Mouse (Mus musculus) adrenal gland, postnatal 10 days (tissue): ENCODE results near the gene Poln. TPM values are rescaled to one million over a fixed set of nuclear protein-coding genes. Genes with fewer than 3 reads are reported as not detected.
A peak's percentile ranks its signal among the peaks of the same experiment; 100 is the strongest.

ENCODE experiments used
- DNase-seq: peaks from one replicate; pipeline ENCODE4 v3.0.0; 2021; ENCODE audit warnings: mixed read lengths
- total RNA-seq, 2 experiments: library from RNA; stranded (reverse); gene quantifications; 2 replicates each; pipeline ENCODE4 v1.2.3; 2021

Poln gene
- total RNA-seq, 2 experiments from 2014 or later = 37.3 to 40.0 TPM

DNA sequence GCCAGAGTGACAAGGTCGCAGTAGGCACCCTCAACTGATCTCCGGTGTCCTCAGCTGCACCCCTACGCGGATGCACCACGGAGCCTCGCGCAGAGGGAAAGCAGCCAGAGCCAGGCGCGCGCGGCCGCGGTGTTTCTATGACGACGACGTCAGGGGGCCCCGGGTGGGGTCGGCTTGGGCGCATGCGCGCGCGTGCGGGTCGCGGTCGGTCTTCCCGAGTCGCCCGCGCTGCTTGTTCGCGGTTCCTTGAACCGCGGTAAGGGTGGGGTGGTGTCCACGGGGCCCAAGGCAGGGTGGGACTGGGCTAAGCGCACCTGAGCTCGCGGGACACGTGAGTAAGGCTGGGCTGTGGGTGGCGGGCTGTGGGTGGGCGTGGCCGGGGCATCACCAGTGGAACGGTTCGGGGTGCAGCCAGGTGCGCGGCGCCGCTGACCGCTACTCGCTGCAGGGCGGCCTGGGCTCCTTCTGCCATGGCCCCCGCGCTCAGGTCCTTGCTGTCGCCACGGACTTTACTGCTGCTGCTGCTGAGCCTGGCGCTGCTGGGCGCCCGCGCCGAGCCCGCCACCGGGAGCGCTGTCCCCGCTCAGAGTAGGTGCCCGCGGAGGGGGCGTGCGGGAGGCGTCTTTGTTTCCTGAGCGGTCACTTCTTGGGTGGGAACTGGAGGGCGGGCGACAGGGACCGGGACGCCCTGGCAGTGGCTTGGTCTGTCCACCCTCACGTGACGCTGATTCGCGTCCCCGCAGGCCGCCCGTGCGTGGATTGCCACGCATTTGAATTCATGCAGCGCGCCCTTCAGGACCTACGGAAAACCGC lies 185.7 kb downstream of the Poln start, which contains the start of gene Gm1673:
Gm1673 (plus strand) TSS at position 125 of the 813 bp plus-strand sequence.
- peak; percentile 92 for DNase-seq

DNA sequence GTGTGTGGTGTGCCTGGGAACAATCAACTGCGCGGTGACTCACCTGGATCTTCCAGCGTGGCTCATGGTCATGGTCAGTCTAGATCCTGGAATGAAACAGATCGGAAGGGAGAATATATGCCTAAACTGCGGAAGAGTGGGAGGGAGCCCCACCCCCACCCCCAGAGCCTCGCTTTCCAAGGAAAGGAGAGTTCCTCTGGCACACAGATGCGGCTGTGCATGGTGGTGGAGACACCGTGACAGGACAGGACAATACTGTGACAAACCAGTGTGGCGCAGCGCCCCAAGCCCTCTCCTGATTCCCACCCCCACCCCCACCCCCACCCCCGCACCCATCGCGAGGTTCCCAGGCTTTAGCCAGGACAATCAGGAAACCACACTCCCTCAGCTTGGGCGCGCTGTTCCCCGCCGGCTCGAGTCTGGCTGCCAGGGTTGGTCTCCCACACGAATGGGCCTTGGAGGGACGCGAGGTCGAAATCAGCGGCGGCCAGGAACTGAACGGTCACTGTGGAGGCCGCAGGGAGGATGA lies 186.5 kb downstream of the Poln start:
- DNase-seq = peak; percentile 33

DNA sequence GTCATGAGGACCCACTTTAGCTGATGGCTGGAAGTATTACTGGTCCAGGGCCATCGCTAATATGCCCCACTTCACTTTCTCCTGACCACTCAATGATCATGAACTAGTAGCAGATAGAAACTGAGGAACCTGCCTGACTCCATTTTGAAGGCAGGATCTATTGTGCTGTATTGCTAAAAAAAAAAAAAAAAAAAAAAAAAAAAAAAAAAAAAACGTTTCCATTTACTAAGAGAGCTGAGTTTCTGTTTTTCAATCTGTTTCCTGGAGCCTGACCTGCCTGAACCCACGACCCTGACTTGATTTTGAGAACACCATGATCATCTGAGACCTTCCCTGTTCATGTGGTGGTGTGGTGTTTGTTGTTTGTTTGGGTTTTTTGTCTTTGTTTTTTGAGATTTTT lies 193.0 kb downstream of the Poln start:
- no peak for DNase-seq

DNA sequence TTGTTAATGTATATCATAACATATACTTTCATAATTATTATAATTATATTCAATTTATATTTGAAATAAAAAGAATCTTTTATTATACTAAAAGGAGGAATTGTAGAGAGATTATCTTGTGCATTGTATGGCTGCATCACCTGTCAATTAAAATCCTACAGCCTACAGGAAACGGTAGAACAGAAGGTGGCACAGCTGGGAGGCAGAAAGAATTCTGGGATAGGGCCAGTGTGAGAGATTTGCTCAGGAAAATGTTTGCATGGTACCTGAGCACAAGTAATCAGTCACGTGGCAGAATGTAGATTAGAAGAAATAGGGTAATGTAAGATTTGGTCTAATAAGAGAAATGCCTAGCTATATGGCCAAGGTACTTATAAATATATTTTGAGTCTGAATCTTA lies 194.5 kb downstream of the Poln start:
- DNase-seq = no peak

DNA sequence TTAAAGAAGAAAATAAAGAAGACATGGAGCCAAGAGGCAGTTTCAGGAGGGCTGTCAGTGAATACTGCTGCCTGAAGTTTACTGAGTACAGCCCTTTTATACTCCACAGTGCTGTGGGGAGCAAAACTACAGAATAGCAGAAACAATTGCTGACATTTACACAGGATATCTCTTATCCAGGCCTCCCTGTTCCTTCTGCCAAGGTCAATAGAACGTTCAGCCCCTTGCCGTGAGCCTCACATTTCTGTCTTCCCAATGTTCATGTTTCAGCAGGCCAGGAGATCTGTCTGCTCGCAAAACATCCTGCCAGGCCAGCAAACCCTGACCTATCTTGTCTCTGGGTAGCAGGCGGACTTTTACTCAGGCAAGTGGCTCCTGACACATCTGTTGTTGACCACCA lies 209.9 kb downstream of the Poln start:
- no peak for DNase-seq

Other genes with a start within 250 kb of the Poln start
- 10 to 100 TPM; 18.2 to 22.7 TPM for gene Nelfa, start 233.0 kb downstream of the Poln start, total RNA-seq
- 10 to 100 TPM; 18.2 to 23.6 TPM for gene Gm1673, start 186.0 kb downstream of the Poln start, total RNA-seq
- gene Nat8l, start 173.5 kb downstream of the Poln start, total RNA-seq = 10 to 100 TPM; 19.6 to 30.1 TPM
- gene Haus3, start 79 bp upstream of the Poln start, total RNA-seq = 1 to 10 TPM; 9.3 to 9.8 TPM
- gene Mxd4, start 18.3 kb upstream of the Poln start, total RNA-seq = 100 to 1,000 TPM; 140 to 144 TPM
- 1 to 10 TPM; 1.2 to 1.8 TPM for gene Zfyve28, start 119.0 kb upstream of the Poln start, total RNA-seq
- gene Cfap99, start 119.2 kb upstream of the Poln start, total RNA-seq = not detected
- gene Rnf4, start 166.8 kb upstream of the Poln start, total RNA-seq = 100 to 1,000 TPM; 102 to 109 TPM
- 10 to 100 TPM; 26.7 to 34.3 TPM for gene Fam193a, start 200.5 kb upstream of the Poln start, total RNA-seq